Mouse (Mus musculus) limb, embryonic 10.5 days (tissue): ENCODE results near the gene Arhgap27. TPM values are rescaled to one million over a fixed set of nuclear protein-coding genes. Genes with fewer than 3 reads are reported as not detected.

ENCODE experiments used
- DNase-seq: peaks from one replicate; pipeline ENCODE4 v3.0.0-alpha.2; 2017; ENCODE audit warnings: low spot score
- H3K27ac ChIP-seq: fragments of 300-500 bp; sonication (generic); 2 replicates; pipeline ENCODE4 v1.5.1; 2016; ENCODE audit warnings: mild to moderate bottlenecking
- H3K27me3 ChIP-seq: fragments of 300-500 bp; sonication (generic); 2 replicates; pipeline ENCODE4 v1.6.1; 2016; ENCODE audit warnings: low read depth, mild to moderate bottlenecking; ENCODE audit not compliant: poor library complexity, severe bottlenecking
- H3K36me3 ChIP-seq: fragments of 300-500 bp; sonication (generic); 2 replicates; pipeline ENCODE4 v1.6.1; 2016; ENCODE audit warnings: mild to moderate bottlenecking, moderate library complexity
- H3K4me1 ChIP-seq: fragments of 300-500 bp; sonication (generic); 2 replicates; pipeline ENCODE4 v1.6.1; 2016
- H3K4me3 ChIP-seq: fragments of 300-500 bp; sonication (generic); 2 replicates; pipeline ENCODE4 v1.5.1; 2016; ENCODE audit warnings: mild to moderate bottlenecking, moderate library complexity
- H3K9me3 ChIP-seq: fragments of 300-500 bp; sonication (generic); replicated peaks from 2 replicates; pipeline ENCODE4 v1.6.1; 2016; ENCODE audit warnings: mild to moderate bottlenecking
- WGBS: fragments of 180-500 bp; shearing (Covaris S2); methylation state at CpG from one replicate; pipeline ENCODE4 v1.1.7; 2016; 5-methylcytosine and 5-hydroxymethylcytosine counted together
- polyA plus RNA-seq: library from polyadenylated mRNA; unstranded; fragments of >200 nt; fragmentation: Nextera tagmentation; extraction: Ambion mirVana; gene quantifications from 2 replicates; pipeline ENCODE4 v1.2.1, GENCODE M21; 2016

The Arhgap27 gene
- polyA plus RNA-seq, 1 experiment from 2014 or later: 8.2 TPM

DNA sequence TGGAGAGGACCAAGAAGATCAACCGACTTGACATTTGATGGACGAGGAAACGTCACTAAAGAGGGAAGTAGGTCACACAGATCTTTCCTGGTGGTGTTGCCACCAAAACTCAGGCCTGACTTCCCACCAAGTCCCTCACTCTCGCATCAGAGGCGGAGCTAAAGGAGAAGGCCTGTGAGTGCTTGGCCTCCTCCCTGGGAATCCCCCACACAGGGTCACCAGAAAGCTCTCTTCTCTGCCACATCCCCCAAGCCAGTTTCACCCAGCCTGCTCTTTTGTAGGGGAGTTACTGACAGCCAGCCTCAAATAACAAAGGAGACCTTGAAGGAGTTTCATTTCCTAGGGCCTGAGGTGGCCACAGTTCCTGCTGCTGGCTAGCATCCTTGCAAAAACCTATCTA is 48.1 kb downstream of the Arhgap27 start:
- DNase-seq: no peak
- Histone ChIP-seq H3K27me3 (peaks cover 20% of the 10 kb centered on the region), H3K4me3 (no peak overlapping the region), H3K4me1 (peaks cover 24% of the 10 kb centered on the region), H3K27ac (no peak overlapping the region), H3K36me3 (no peaks in the 10 kb centered on the region), H3K9me3 (no peaks in the 10 kb centered on the region)
- WGBS: 71% methylated on average over 5 of the region's 5 CpGs

DNA sequence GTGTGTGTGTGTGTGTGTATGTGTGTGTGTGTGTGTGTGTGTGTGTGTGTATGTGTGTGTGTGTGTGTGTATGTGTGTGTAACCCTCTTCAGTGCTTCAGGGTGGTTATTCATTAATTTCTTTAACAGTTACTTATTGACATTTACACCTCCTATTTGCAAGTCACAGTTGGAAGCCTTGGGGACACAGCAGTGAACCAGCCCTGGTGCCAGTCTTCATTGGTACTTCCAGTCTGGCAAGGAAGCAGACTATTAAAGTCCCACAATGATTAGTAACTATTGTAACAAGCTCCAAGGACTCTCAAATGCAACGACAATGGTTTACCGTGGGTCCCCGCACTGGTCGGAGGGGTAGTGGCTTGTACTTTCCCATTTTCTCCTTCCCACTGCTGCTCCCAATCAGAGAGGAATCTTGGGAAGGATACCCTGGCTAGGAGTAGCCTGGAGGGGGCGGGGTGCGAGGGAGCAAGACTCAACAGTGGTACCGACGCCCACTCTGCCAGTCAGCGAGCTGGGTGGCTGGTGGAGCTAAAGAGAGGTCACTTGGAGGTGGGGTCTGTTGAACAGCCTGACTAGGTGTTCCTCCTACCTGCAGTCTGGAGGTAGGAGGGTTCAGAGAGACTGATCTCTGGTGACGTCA is 48.6 kb downstream of the Arhgap27 start:
- DNase-seq: no peak
- H3K36me3 ChIP-seq: no peaks in the 10 kb centered on the region
- H3K27me3 ChIP-seq: peaks cover 19% of the 10 kb centered on the region
- no peak overlapping the region for H3K4me3 ChIP-seq
- H3K4me1 ChIP-seq: peaks cover 24% of the 10 kb centered on the region
- 77% methylated on average over 10 of the region's 10 CpGs for WGBS
- no peaks in the 10 kb centered on the region for H3K9me3 ChIP-seq
- H3K27ac ChIP-seq: no peak overlapping the region

DNA sequence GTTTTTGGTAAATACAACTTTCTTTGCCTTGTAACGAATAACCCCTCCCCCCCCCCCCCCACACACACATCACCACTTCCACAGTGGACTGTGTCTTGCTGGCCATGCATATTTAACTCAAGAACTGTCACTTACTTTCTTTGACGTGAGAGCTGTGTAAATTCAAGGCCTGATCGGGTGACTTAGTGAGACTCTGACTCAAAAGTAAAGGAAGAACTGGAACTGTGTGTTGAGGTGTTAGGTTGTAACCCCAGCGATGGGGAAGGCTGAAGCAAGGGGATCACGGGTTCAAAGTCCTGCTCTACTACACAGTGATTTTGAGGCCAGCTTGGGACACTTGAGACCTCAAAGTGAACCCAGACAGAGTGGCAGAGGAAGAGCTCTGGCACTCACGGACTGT is 50.0 kb downstream of the Arhgap27 start:
- H3K36me3 ChIP-seq: no peaks in the 10 kb centered on the region
- WGBS: 81% methylated on average over 6 of the region's 6 CpGs
- no peaks in the 10 kb centered on the region for H3K9me3 ChIP-seq
- no peak overlapping the region for H3K4me3 ChIP-seq
- H3K4me1 ChIP-seq: peaks cover 24% of the 10 kb centered on the region
- peaks cover 8% of the 10 kb centered on the region; the same call in 1 of the 2 replicates for H3K27me3 ChIP-seq
- DNase-seq: no peak
- peak overlapping the region; percentile 92; the same call in 1 of the 2 replicates for H3K27ac ChIP-seq

DNA sequence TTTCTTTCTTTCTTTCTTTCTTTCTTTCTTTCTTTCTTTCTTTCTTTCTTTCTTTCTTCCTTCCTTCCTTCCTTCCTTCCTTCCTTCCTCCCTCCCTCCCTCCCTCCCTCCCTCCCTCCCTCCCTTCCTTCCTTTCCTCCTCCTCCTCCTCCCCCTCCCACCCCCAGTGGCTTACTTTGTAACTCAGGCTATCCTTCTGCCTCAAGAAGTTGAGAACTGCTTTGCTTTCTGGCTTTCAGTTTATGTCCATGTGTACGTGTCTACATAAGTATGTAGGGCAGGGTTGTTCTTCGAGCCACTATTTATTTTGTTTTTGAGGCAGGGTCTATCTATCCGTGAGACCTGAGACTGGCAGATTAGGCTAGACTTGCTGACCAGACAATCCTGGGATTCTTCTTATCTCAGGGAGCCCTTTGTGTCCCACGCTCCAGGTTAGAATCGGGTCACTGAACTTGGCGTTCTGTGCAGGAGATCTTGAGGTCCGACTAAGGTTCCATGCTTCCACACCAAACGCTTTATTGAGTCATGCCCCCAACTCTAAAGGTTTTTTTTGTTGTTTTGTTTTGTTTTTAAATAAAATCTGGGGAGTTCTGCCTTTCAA is 50.7 kb downstream of the Arhgap27 start:
- Histone ChIP-seq H3K27ac (peak overlapping the region; percentile 92), H3K4me1 (peaks cover 27% of the 10 kb centered on the region), H3K4me3 (peak overlapping the region; percentile 58; the same call in 1 of the 2 replicates), H3K27me3 (peaks cover 8% of the 10 kb centered on the region; the same call in 1 of the 2 replicates), H3K36me3 (no peaks in the 10 kb centered on the region), H3K9me3 (no peaks in the 10 kb centered on the region)
- DNase-seq: no peak
- WGBS: 70% methylated on average over 8 of the region's 8 CpGs

DNA sequence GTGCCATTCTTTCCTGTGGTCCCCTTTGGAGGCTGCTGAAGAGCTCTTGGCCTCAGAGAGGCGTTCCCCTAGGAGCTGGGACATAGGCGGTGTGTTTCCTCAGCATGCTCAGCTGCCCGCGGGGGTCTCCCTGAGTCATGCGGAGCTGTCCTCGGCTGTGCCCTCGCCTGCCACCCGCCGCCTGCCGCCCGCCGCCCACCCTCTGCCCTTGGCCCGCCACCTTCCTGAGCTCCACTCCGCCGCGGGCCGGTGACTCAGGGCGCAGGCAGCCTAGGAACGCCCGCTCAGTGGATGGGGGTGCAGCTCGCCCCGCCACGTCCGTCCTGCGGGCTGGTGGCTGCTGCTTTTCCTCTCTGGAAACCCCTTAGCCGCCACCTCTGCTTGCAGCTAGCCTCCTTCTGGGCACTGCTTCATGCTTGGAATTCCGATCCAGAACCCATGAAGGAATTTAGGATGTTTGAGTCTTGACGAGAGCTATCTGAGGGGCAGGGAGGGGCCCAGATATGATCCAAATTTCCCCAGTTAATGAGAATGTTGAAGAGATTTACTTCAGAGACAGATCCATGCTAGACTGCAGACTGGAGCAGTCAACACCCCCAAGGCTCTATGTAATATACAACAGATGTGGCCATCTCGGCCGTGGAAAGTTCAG is 51.4 kb downstream of the Arhgap27 start:
- no peaks in the 10 kb centered on the region for H3K9me3 ChIP-seq
- peaks cover 29% of the 10 kb centered on the region for H3K4me1 ChIP-seq
- 3% methylated on average over 30 of the region's 30 CpGs for WGBS
- peak overlapping the region; percentile 92 for H3K27ac ChIP-seq
- peak overlapping the region; percentile 58 for H3K4me3 ChIP-seq
- peaks cover 8% of the 10 kb centered on the region; the same call in 1 of the 2 replicates for H3K27me3 ChIP-seq
- no peaks in the 10 kb centered on the region for H3K36me3 ChIP-seq
- peak; percentile 79 for DNase-seq

DNA sequence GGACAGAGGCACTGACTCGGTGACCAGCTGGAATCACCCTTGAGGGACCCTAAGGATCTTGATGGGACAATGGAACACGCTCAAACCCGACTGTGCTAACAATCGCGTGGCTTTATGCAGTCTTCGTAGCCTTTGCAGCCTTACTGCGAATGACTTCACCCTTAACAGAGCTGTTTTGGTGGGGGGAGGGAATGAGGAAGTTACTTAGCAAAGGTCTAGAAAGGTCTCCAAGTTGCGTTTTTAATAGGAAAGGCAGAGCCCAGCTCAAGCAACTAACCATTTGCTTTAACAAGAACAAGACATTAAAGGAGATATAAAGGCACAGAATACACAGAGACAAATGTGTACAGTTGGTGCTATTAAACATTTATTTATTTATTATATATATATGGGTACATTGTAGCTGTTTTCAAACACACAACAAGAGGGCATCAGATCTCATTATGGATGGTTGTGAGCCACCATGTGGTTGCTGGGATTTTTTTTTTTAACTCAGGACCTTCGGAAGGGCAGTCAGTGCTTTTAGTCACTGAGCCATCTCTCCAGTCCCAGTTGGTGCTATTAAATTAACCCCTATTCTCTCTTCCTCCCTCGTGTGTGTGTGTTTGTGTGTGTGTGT is 53.4 kb downstream of the Arhgap27 start:
- Histone ChIP-seq H3K27me3 (peaks cover 13% of the 10 kb centered on the region; the same call in 1 of the 2 replicates), H3K4me3 (no peak overlapping the region), H3K9me3 (no peaks in the 10 kb centered on the region), H3K27ac (no peak overlapping the region), H3K36me3 (no peaks in the 10 kb centered on the region), H3K4me1 (peaks cover 38% of the 10 kb centered on the region)
- WGBS: 86% methylated on average over 10 of the region's 10 CpGs
- DNase-seq: no peak

DNA sequence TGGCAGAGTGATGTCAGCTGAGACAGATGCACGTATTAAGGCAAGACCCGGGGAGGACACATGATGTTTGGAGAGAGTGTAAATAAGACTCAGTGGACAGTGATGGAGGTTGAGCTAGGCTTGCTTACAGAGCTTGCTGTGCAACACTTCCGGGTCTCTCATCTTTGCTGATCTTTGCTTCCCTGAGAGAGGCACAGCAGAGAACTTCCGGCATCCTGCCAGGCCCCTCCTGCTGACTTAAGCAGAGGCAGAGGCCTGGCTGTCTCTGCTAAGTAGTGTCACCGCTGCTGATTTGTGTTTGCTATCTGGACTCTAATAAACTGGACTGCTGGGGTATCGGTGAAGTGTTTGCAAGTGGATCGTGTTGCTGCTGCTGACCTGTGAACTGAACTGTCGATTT is 55.6 kb downstream of the Arhgap27 start:
- peaks cover 15% of the 10 kb centered on the region; the same call in 1 of the 2 replicates for H3K27me3 ChIP-seq
- H3K4me3 ChIP-seq: no peak overlapping the region
- no peaks in the 10 kb centered on the region for H3K36me3 ChIP-seq
- H3K27ac ChIP-seq: no peak overlapping the region
- DNase-seq: no peak
- H3K4me1 ChIP-seq: peaks cover 31% of the 10 kb centered on the region
- H3K9me3 ChIP-seq: no peaks in the 10 kb centered on the region
- 68% methylated on average over 8 of the region's 8 CpGs for WGBS

DNA sequence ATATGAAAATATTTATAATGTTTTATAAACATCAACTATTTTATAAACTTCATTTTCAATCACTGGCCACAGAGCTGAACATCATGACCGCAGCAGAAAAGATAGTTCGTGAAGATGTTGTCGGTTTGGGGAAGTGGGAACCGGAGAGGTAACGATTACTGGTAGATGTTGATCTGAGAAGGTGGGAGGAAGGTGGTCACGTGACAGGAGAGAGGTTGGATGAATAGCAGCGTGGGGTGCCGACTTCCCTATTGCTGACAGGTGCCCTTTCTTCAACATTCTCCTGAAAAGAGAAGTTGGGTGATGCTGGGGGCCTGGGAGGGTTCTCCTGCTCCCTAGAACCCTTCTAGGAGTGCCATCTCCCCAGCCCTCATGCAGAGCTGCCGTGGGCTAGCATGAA is 59.0 kb downstream of the Arhgap27 start:
- Histone ChIP-seq H3K4me1 (peaks cover 14% of the 10 kb centered on the region), H3K36me3 (no peaks in the 10 kb centered on the region), H3K27ac (no peak overlapping the region), H3K4me3 (no peak overlapping the region), H3K9me3 (no peaks in the 10 kb centered on the region), H3K27me3 (0 out of 2 replicates have a peak, but pooled peaks cover 7% of the 10 kb centered on the region)
- no peak for DNase-seq
- WGBS: 88% methylated on average over 9 of the region's 9 CpGs

DNA sequence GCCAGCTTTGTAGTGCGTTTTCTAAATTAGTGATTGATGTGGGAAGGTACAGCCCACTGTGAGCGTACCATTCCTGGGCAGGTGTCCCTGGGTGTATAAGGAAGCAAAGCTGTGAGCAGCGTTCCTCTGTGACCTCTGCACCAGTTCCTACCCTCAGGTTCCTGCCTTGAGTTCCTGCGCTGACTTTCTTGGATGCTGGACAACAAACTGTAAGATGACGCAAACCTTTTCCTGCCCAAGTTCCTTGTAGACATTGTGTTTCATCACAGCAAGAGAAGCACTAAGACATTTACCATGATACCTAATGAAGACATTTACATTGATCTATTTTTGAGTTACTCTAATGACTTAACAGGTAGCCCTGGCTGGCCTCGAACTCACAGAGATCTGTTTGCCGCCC is 68.7 kb downstream of the Arhgap27 start:
- WGBS: 87% methylated on average over 7 of the region's 7 CpGs
- H3K27me3 ChIP-seq: 0 out of 2 replicates have a peak, but pooled peaks cover 4% of the 10 kb centered on the region

DNA sequence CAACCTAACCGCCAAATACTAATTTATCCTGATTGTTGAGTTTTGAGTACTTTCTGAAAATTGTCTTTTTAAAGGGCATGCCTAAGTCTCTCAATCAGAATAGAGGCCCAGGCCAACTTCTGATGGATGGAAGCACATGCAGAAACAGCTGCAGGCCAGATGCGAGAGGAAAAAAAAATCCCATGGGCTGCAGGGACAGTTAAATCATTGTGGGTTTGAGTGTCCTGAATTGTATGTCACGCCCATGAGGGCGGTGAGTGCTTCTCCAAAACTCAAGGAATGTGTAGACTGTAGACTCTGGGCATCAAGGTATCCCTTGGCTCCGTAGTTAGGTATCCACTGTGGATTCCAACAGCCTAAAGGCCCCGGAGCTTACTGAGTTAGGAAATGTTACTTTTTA is 69.4 kb downstream of the Arhgap27 start:
- H3K27ac ChIP-seq: no peak overlapping the region
- 70% methylated on average over 6 of the region's 6 CpGs for WGBS
- DNase-seq: peak; percentile 58
- H3K27me3 ChIP-seq: 0 out of 2 replicates have a peak, but pooled peaks cover 4% of the 10 kb centered on the region
- no peaks in the 10 kb centered on the region for H3K36me3 ChIP-seq
- H3K9me3 ChIP-seq: no peaks in the 10 kb centered on the region
- peaks cover 26% of the 10 kb centered on the region for H3K4me1 ChIP-seq
- H3K4me3 ChIP-seq: no peak overlapping the region

More for the DNA sequence above, 68.7 kb downstream of the Arhgap27 start:
- H3K27ac ChIP-seq: no peak overlapping the region
- no peak for DNase-seq
- no peaks in the 10 kb centered on the region for H3K36me3 ChIP-seq
- no peak overlapping the region for H3K4me3 ChIP-seq
- peaks cover 22% of the 10 kb centered on the region for H3K4me1 ChIP-seq
- no peaks in the 10 kb centered on the region for H3K9me3 ChIP-seq

DNA sequence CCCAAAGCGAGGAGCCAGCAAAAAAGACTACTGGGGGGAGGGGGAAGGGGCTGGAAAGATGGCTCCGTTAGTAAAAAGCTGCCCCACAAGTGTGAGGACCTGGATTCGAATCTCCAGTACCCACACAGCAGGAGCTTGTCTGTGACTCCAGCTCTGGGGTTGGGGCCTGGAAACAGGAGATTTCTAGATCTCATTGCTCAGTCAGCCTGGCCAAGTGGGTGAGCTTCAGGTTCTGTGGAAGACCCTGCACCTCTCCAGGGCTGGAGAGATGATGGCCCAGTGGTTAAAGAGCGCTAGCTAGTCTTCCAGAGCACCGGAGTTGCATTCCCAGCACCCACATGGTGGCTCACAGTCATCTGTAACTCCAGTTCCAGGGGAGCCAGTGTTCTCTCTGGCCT is 70.6 kb downstream of the Arhgap27 start:
- H3K36me3 ChIP-seq: no peaks in the 10 kb centered on the region
- H3K9me3 ChIP-seq: no peaks in the 10 kb centered on the region
- no peak overlapping the region for H3K4me3 ChIP-seq
- DNase-seq: no peak
- WGBS: 81% methylated on average over 5 of the region's 5 CpGs
- H3K27ac ChIP-seq: no peak overlapping the region
- peaks cover 37% of the 10 kb centered on the region for H3K4me1 ChIP-seq
- 0 out of 2 replicates have a peak, but pooled peaks cover 4% of the 10 kb centered on the region for H3K27me3 ChIP-seq

DNA sequence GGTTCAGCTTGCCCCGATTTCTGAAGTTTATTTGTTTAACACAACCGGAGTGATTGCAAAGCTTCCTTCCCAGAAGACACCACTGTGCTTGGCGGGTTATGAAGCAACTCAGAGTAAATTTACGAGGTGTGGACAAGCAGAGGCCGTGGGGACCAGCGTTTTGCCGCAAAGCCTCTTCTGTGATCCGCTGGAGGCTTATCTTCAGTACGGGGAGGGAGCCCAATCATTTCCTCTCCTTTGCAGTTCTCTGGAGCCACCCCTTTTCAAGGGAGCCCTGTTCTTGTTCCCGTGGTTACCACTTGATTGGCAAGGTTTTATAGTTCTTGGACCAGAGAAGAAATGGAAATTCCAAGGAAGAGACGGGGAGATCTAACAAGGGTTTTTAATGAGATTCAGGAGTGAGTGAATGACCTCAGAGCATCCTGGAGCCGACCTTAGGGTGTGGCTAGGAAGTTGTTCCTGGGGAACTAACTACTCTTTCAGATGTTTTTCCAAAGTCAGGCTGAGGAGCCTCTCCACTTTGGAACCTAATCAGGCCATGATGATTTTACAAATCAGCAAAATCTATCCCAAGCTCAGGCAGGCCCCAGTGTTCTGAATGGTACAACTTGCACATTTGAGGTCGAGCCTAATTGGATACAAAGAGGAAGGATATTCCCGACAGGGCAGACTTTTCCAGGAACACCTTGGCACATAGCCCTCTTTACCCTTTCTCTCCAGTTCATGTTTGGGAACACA is 71.2 kb downstream of the Arhgap27 start:
- Histone ChIP-seq H3K4me3 (no peak overlapping the region), H3K4me1 (peaks cover 37% of the 10 kb centered on the region), H3K9me3 (no peaks in the 10 kb centered on the region), H3K27me3 (0 out of 2 replicates have a peak, but pooled peaks cover 4% of the 10 kb centered on the region), H3K36me3 (no peaks in the 10 kb centered on the region), H3K27ac (peak overlapping the region; percentile 51; the same call in 1 of the 2 replicates)
- DNase-seq: peak; percentile 55
- WGBS: 17% methylated on average over 14 of the region's 14 CpGs
